Mouse (Mus musculus): Measurements from ENCODE around the gene Gns. TPM values are rescaled to one million over a fixed set of nuclear protein-coding genes. Genes with fewer than 3 reads are reported as not detected.
"Not testable (repeated sequence)": the region's sequence is repeated elsewhere in the genome, so short reads cannot be mapped to it uniquely, and the experiment has no call there.

Gene Gns
- 10 to 100 TPM; 61.0 to 67.6 TPM for total RNA-seq (2021)

DNA sequence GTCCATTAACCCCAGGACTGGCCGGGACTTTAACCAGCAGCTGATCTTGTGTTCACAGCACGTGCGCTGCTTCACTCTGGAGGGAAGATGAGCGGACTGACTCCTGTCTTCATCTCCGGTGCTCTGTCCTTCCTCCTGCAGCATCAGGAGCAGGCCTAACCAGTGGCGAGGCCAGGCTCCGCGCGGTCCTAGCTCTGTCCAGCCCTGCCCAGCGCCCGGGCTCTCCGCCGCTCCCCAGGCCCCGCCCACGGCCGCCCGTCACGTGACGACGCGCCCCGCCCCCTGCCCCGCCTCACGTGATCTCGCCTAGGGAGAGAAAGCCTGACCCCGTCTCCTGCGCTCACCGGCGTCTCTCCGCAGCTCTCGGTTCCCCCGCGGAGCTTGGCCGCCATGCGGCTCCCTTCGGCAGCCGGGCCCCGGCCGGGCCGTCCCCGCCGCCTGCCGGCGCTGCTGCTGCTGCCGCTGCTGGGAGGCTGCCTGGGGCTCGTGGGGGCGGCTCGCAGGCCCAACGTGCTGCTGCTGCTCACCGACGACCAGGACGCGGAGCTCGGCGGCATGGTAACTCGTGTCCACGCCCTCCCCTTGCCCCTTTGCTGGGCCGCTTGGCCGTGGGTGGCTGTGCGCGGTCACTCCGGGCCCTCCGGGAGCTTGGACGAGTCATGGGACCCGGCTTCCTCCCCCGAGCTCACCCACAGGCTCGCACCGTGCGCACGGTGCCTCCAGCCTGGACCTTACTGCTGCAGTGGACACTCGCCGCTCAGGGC lies at the start of gene Gns:
Gene Gns (plus strand): TSS at position 290 of the 764 bp plus-strand sequence.
- intact Hi-C loops (cut with DNase I): no loop called here
- peak; percentile 96 for DNase-seq

DNA sequence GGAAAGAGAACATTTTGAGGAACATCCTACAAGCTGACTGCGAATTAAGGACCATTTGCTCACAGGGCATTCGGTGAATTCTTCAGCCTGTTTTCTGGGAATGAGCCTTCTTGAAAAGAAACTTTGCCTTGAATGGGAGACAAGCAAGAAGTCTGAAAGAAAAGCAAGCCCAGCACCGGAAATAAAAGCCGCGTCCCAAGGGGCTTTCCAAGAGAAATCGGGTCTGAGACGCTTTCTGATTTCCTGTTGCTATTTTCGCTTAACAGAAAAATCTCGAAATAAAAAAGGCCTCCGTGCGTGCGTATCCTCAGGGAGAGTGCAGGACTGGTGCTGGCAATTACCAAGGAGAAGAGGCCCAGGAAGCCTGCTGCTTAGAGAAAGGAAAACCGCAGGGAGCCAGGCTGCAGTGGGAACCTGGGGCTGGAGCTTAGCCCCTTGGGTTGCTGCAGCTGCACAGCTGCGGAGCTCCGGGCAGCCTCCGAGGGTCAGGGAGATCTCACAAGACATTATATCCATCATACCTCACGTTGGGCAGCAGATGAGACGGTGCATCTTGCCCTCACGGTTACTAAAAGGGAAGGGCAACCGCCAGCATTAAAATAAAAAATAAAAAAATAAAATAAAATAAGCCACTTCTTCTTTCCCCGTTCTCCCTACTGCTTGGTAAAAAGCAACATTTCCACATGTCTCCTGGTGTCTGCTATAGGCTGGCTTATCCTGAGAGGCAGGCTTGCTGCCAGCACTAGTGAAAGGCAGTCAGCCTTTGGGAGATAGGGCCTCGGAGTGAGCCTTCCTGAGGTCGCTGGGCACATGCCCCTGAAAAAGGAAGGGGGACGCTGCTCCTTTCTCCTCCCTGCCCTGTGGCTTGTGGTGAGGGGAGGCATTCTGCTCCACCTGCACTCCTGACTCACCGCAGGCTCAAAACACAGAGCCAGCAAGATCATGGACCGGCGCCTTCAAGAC lies 49.3 kb upstream of the Gns start:
- DNase-seq: no peak
- intact Hi-C loops (cut with DNase I): no loop called here

DNA sequence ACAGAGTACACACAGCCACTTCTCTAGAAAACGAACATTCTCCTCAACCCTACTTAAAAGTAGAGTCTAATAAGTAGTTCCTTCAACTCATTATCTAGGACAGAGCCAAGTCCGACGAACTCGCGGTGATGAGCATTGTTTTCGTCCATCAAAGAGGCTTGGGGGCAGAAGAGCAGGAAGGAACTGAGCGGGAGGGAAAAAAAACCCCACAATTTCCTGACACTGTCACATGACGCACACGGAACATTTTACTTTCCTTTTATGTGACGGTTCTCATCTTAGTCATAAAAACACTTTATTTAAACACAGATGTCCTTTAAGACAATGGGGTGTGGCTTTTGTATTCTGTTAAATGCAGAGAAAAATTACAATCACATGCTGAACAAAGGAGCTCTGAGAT lies 48.5 kb upstream of the Gns start:
- DNase-seq: no peak
- intact Hi-C loops (cut with DNase I): no loop called here

- DNase-seq: no peak
- intact Hi-C loops (cut with DNase I): no loop called here
These were observed 46.4 kb upstream of the Gns start for GRCm38 (mm10) chr10:121318397-121318950.

DNA sequence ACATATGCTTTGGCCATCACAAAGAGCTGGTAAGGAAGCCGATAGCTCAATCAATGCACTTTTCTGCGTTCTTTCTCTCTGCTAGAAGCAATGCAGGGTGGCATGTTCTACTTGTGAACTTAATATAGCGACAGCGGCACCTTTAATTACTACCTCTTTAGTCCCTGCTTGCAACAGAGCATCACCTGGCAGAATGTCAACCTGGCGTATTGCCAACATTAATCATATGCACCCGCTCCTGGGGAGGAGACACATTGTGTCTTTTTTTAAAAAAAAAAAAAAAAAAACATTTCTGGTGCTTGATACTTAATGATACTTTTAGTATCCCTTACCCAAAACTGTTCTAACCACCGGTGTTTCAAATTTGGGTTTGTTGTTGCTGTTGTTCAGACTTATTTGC lies 41.4 kb upstream of the Gns start:
- DNase-seq: peak; percentile 75
- intact Hi-C loops (cut with DNase I): no loop called here

GRCm38 (mm10) chr10:121326167-121326566 lies 38.7 kb upstream of the Gns start:
- DNase-seq: no peak
- intact Hi-C loops (cut with DNase I): no loop called here

DNA sequence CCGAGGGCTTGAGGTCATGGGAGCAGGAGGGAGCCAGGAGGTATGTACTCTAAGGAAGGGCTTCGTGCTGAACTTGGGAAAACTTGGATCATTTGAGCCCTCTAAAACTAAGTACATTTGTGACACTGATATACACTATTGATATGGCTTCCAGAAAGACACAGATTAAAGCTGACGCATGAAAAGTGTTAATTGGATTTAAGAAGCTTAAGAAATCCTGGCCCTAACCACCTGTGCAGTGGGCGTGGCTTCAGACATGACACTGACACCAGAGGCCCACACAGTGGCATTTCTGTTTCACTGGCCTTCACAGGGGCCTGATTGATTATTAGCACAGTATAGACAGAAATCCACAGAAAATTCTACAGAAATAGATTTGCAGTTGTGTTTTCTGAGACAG lies 35.3 kb upstream of the Gns start:
- intact Hi-C loops (cut with DNase I): no loop called here

GRCm38 (mm10) chr10:121330940-121331339 lies 34.0 kb upstream of the Gns start:
- intact Hi-C loops (cut with DNase I): no loop called here
- DNase-seq: peak; percentile 67

More for the DNA sequence above, 35.3 kb upstream of the Gns start:
- no peak for DNase-seq

GRCm38 (mm10) chr10:121334576-121334975 lies 30.3 kb upstream of the Gns start:
- intact Hi-C loops (cut with DNase I): no loop called here
- peak; percentile 69 for DNase-seq

DNA sequence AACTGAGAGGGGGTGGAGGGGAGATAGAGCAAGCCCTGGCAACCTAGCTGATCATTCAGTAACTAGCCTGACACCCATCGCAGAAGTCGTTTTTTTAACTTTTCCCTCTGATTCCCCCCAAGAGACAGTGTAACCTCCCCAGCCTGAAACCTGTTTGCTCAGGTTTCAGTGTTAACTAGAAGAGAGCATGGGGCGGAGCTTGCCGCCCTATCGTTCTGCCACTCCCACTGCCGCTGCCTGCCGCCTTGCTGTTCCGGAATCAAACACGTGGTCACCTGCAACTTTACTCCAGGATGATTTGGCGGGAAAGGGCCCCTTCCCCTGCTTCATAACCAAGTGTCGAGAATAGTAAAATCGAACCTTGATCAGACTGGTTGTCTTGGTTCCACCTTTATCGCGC lies 28.4 kb upstream of the Gns start:
- DNase-seq; intact Hi-C loops (cut with DNase I): not testable (repeated sequence)

DNA sequence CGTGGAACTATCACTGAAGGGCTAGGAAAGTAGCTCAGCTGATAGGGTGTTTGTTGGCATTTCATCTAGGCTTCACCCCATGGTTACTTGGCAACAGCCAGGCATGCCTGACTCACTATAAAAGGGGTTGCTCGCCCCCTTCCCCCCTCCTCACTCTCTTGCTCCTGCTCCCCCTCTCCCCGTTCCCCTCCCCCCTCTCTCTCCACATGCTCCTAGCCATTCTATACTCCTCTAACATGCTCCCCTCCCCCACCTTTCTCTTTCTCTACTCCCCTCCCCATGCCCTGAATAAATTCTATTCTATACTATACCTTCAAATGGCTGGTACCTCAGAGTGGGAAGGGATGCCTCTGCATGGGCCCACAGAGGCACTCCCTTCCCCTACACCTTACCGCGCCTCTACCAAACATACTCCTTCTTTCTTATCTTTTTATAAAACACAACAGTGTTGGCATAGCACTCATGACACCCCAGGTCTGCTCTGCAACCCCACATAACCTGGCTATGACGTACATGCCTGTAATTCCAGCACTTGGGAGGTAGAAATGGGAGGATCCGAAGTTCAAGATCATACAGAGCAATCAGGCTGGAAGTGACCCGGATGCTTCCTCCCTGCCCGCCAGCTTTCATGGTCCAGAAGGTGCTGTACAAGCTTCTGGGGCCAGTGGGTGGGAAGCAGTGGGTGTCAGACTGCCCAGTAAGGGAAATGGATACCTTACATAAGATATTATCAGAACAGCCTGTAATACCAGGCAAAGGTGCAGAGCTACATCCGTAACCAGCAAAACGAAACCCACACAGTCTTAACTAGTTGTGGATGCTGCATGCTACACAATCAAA lies 23.9 kb upstream of the Gns start:
- peak; percentile 32 for DNase-seq
- intact Hi-C loops (cut with DNase I): no loop called here

DNA sequence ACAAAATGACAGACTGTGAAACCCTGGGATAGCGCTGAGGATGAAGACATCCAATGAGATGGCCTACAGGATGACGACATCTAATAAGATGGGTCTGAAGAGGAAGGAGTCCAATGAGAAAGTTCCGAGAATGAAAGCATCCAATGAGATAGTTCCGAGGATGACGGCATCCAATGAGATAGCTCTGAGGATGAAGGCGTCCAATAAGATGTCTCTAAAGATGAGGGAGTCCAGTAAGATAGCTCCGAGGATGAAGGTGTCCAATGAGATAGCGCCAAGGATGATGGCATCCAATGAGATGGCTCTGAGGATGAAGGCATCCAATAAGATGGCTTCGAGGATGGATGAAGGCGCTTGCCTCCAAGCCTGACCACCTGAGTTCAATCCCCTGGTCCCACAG lies 22.6 kb upstream of the Gns start:
- intact Hi-C loops (cut with DNase I): no loop called here
- no peak for DNase-seq

- intact Hi-C loops (cut with DNase I): no loop called here
- no peak for DNase-seq
These were observed 21.0 kb upstream of the Gns start for GRCm38 (mm10) chr10:121343867-121344266.

DNA sequence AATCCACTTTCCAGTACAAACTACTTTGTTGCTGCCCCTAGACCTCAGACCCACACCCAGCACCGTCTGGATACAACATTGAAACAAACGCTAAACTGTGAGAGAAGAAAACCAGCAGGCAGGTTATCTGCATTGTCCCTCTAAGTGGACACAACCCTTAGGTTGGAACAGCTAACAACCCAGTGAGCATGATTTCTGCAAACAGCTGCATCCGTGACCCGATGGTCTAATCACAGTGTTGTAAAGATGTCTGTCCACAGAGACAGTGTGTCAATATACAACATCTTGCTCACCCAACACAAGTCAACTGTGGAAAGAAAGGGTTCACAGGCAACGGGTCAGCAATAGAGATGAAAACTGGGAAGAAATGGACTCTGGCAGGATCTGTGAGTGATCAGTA lies 15.6 kb upstream of the Gns start:
- DNase-seq: no peak
- intact Hi-C loops (cut with DNase I): no loop called here

- intact Hi-C loops (cut with DNase I): no loop called here
- DNase-seq: peak; percentile 29
These were observed 14.4 kb upstream of the Gns start for GRCm38 (mm10) chr10:121350357-121351065.

- intact Hi-C loops (cut with DNase I): no loop called here
- DNase-seq: peak; percentile 66
These were observed 13.8 kb upstream of the Gns start, which contains the start of gene Tbc1d30 for GRCm38 (mm10) chr10:121351066-121351581. TSS of gene Tbc1d30 (minus strand) at chr10:121351278.

GRCm38 (mm10) chr10:121351692-121352290 lies 13.1 kb upstream of the Gns start:
- intact Hi-C loops (cut with DNase I): no loop called here

DNA sequence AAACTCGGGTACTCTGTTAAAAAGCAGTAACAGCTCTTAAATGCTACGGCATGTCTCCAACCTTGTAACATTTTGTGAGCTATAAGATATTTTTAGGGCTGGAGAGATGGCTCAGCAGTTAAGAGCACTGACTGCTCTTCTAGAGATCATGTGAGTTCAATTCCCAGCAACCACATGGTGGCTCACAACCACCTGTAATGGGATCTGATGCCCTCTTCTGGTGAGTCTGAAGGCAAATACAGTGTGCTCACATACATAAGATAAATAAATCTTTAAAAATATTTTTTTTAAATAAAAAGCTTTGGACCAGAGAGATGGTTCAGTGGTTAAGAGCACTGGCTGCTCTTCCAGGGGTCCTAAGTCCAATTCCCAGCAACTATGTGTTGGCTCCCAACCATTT lies 4.5 kb upstream of the Gns start:
- intact Hi-C loops (cut with DNase I): no loop called here
- DNase-seq: no peak

More at GRCm38 (mm10) chr10:121351692-121352290, 13.1 kb upstream of the Gns start:
- no peak for DNase-seq

DNA sequence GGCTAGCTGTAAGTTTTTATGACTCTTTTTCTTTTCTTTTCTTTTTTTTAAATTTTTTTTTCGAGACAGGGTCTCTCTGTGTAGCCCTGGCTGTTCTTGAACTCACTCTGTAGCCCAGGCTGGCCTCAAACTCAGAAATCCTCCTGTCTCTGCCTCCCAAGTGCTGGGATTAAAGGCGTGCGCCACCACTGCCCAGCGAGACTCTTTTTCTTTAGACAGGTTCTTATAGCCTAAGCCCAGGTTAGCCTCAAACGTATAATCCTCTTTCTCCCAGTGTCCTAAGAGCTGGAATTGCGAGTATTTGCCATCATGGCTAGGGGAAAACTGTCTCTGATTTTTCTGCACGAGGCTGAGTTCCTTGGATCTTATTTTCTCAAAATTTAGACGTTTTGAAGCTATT lies 1.7 kb upstream of the Gns start:
- DNase-seq: no peak
- intact Hi-C loops (cut with DNase I): no loop called here

Measured in left cerebral cortex, postnatal 4 days (tissue).